Mouse (Mus musculus) bone marrow macrophage, adult 2 months (primary cell): Measurements from ENCODE around the gene Slc6a9.

ENCODE experiments used
- CTCF ChIP-seq: IDR thresholded peaks from 2 replicates; pipeline ENCODE4 v1.5.1; 2012; ENCODE audit warnings: low read depth, mild to moderate bottlenecking, low read length, moderate library complexity
- POLR2A ChIP-seq: IDR thresholded peaks from 2 replicates; pipeline ENCODE4 v1.6.1; 2012; ENCODE audit warnings: mild to moderate bottlenecking, low read depth, low read length, borderline replicate concordance

DNA sequence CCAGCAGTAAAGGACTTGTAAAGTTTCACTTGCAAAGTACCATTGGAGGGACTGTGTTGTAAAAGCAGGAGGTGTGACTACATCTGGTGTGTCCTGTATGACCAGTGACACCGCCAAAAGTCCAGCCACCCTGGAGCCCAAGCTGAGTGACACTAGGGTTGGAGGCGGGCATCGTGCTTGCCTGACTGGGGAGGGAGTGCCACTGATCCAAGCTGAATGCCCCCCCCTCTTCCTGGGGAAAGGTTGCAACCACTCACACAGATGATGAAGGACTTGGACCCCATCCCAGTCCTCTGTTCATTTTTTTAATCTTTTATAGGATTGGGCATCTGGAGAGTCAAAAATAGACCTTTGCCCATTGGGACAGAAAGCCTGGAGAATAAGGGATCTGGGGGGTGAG, 7.3 kb downstream of the Slc6a9 start:
- TF ChIP-seq CTCF: no peak
- no peak for TF ChIP-seq POLR2A
